Mouse (Mus musculus): ENCODE results near the gene Fgr. TPM values are rescaled to one million over a fixed set of nuclear protein-coding genes. Genes with fewer than 3 reads are reported as not detected.

Fgr gene
- polyA plus RNA-seq, 1 experiment from 2014 or later, result not detected

GRCm38 (mm10) chr4:132943088-132943487 lies 30.8 kb upstream of the Fgr start:
- no peak overlapping the region for H3K4me2 ChIP-seq
- no peaks in the 10 kb centered on the region for H3K9me3 ChIP-seq (ENCODE audit: control insufficient read depth, low read length)
- ATAC-seq (ENCODE audit: low FRiP score) (no peak), DNase-seq (ENCODE audit: low spot score, missing footprints) (no peak)
- H3K27ac ChIP-seq (ENCODE audit: low read depth, low read length), result no peak overlapping the region
- 0 out of 2 replicates have a peak, but pooled peaks cover 2% of the 10 kb centered on the region for H3K27me3 ChIP-seq (ENCODE audit: control insufficient read depth, insufficient read depth, low read length)
- no peak overlapping the region for H3K9ac ChIP-seq (ENCODE audit: low read length)
- H3K4me1 ChIP-seq (ENCODE audit: control insufficient read depth, insufficient read depth, low read length), result peaks cover 10% of the 10 kb centered on the region
- WGBS, result 63% methylated on average over 8 of the region's 8 CpGs
- H3K4me3 ChIP-seq (ENCODE audit: low read depth, low read length), result no peak overlapping the region
- H3K36me3 ChIP-seq (ENCODE audit: control insufficient read depth, insufficient read depth, low read length), result no peaks in the 10 kb centered on the region

- 83% methylated on average over 12 of the region's 12 CpGs for WGBS
Observed at GRCm38 (mm10) chr4:132944106-132944505, 29.8 kb upstream of the Fgr start.

GRCm38 (mm10) chr4:132944776-132945175 lies 29.1 kb upstream of the Fgr start:
- ATAC-seq (ENCODE audit: low FRiP score) (no peak), DNase-seq (ENCODE audit: low spot score, missing footprints) (no peak)
- H3K4me3 ChIP-seq (ENCODE audit: low read depth, low read length), result no peak overlapping the region
- H3K36me3 ChIP-seq (ENCODE audit: control insufficient read depth, insufficient read depth, low read length), result no peaks in the 10 kb centered on the region
- H3K9me3 ChIP-seq (ENCODE audit: control insufficient read depth, low read length), result no peaks in the 10 kb centered on the region
- H3K27ac ChIP-seq (ENCODE audit: low read depth, low read length), result no peak overlapping the region
- H3K4me1 ChIP-seq (ENCODE audit: control insufficient read depth, insufficient read depth, low read length), result peaks cover 10% of the 10 kb centered on the region
- 84% methylated on average over 4 of the region's 4 CpGs for WGBS
- H3K4me2 ChIP-seq, result no peak overlapping the region
- H3K9ac ChIP-seq (ENCODE audit: low read length), result no peak overlapping the region
- H3K27me3 ChIP-seq (ENCODE audit: control insufficient read depth, insufficient read depth, low read length), result 0 out of 2 replicates have a peak, but pooled peaks cover 2% of the 10 kb centered on the region

More at GRCm38 (mm10) chr4:132944106-132944505, 29.8 kb upstream of the Fgr start:
- no peak overlapping the region for H3K27ac ChIP-seq (ENCODE audit: low read depth, low read length)
- peaks cover 10% of the 10 kb centered on the region for H3K4me1 ChIP-seq (ENCODE audit: control insufficient read depth, insufficient read depth, low read length)
- 0 out of 2 replicates have a peak, but pooled peaks cover 2% of the 10 kb centered on the region for H3K27me3 ChIP-seq (ENCODE audit: control insufficient read depth, insufficient read depth, low read length)
- no peak for ATAC-seq (ENCODE audit: low FRiP score)
- H3K4me2 ChIP-seq, result no peak overlapping the region
- no peaks in the 10 kb centered on the region for H3K36me3 ChIP-seq (ENCODE audit: control insufficient read depth, insufficient read depth, low read length)
- H3K4me3 ChIP-seq (ENCODE audit: low read depth, low read length), result no peak overlapping the region
- H3K9ac ChIP-seq (ENCODE audit: low read length), result no peak overlapping the region
- H3K9me3 ChIP-seq (ENCODE audit: control insufficient read depth, low read length), result no peaks in the 10 kb centered on the region
- DNase-seq (ENCODE audit: low spot score, missing footprints), result no peak

GRCm38 (mm10) chr4:132945261-132946046 lies 28.4 kb upstream of the Fgr start:
- H3K4me3 ChIP-seq (ENCODE audit: low read depth, low read length), result no peak overlapping the region
- no peaks in the 10 kb centered on the region for H3K9me3 ChIP-seq (ENCODE audit: control insufficient read depth, low read length)
- peak overlapping the region; percentile 48 for H3K4me2 ChIP-seq
- H3K4me1 ChIP-seq (ENCODE audit: control insufficient read depth, insufficient read depth, low read length), result peaks cover 14% of the 10 kb centered on the region
- H3K27me3 ChIP-seq (ENCODE audit: control insufficient read depth, insufficient read depth, low read length), result no peaks in the 10 kb centered on the region
- DNase-seq (ENCODE audit: low spot score, missing footprints), result peak; percentile 99
- H3K9ac ChIP-seq (ENCODE audit: low read length), result peak overlapping the region; percentile 30
- H3K36me3 ChIP-seq (ENCODE audit: control insufficient read depth, insufficient read depth, low read length), result no peaks in the 10 kb centered on the region
- H3K27ac ChIP-seq (ENCODE audit: low read depth, low read length), result peak overlapping the region; percentile 17
- ATAC-seq (ENCODE audit: low FRiP score), result peak; percentile 78
- 7% methylated on average over 15 of the region's 15 CpGs for WGBS

- H3K4me1 ChIP-seq (ENCODE audit: control insufficient read depth, insufficient read depth, low read length), result peaks cover 14% of the 10 kb centered on the region
- H3K36me3 ChIP-seq (ENCODE audit: control insufficient read depth, insufficient read depth, low read length), result no peaks in the 10 kb centered on the region
- ATAC-seq (ENCODE audit: low FRiP score), result peak; percentile 58
- peak overlapping the region; percentile 30 for H3K9ac ChIP-seq (ENCODE audit: low read length)
- peak overlapping the region; percentile 17 for H3K27ac ChIP-seq (ENCODE audit: low read depth, low read length)
- peak; percentile 96 for DNase-seq (ENCODE audit: low spot score, missing footprints)
- H3K4me3 ChIP-seq (ENCODE audit: low read depth, low read length), result no peak overlapping the region
- peak overlapping the region; percentile 48 for H3K4me2 ChIP-seq
- H3K27me3 ChIP-seq (ENCODE audit: control insufficient read depth, insufficient read depth, low read length), result no peaks in the 10 kb centered on the region
- 14% methylated on average over 27 of the region's 27 CpGs for WGBS
- no peaks in the 10 kb centered on the region for H3K9me3 ChIP-seq (ENCODE audit: control insufficient read depth, low read length)
Observed at GRCm38 (mm10) chr4:132946047-132947001, 27.6 kb upstream of the Fgr start.

- no peaks in the 10 kb centered on the region for H3K9me3 ChIP-seq (ENCODE audit: control insufficient read depth, low read length)
- peak; percentile 94 for DNase-seq (ENCODE audit: low spot score, missing footprints)
- H3K4me3 ChIP-seq (ENCODE audit: low read depth, low read length), result 0 out of 2 replicates have a peak overlapping the region, but pooled peaks have one; percentile 4
- ATAC-seq (ENCODE audit: low FRiP score), result no peak
- H3K36me3 ChIP-seq (ENCODE audit: control insufficient read depth, insufficient read depth, low read length), result no peaks in the 10 kb centered on the region
- H3K4me1 ChIP-seq (ENCODE audit: control insufficient read depth, insufficient read depth, low read length), result peaks cover 15% of the 10 kb centered on the region
- H3K9ac ChIP-seq (ENCODE audit: low read length), result peak overlapping the region; percentile 36
- no peaks in the 10 kb centered on the region for H3K27me3 ChIP-seq (ENCODE audit: control insufficient read depth, insufficient read depth, low read length)
- H3K4me2 ChIP-seq, result peak overlapping the region; percentile 38
- WGBS, result 18% methylated on average over 24 of the region's 24 CpGs
- H3K27ac ChIP-seq (ENCODE audit: low read depth, low read length), result no peak overlapping the region
Observed at GRCm38 (mm10) chr4:132949882-132950532, 23.9 kb upstream of the Fgr start.

GRCm38 (mm10) chr4:132950999-132951398 lies 22.9 kb upstream of the Fgr start:
- Histone ChIP-seq H3K9ac (ENCODE audit: low read length) (no peak overlapping the region), H3K27me3 (ENCODE audit: control insufficient read depth, insufficient read depth, low read length) (no peaks in the 10 kb centered on the region), H3K4me1 (ENCODE audit: control insufficient read depth, insufficient read depth, low read length) (peaks cover 13% of the 10 kb centered on the region), H3K9me3 (ENCODE audit: control insufficient read depth, low read length) (no peaks in the 10 kb centered on the region), H3K4me2 (no peak overlapping the region), H3K27ac (ENCODE audit: low read depth, low read length) (no peak overlapping the region), H3K36me3 (ENCODE audit: control insufficient read depth, insufficient read depth, low read length) (no peaks in the 10 kb centered on the region), H3K4me3 (ENCODE audit: low read depth, low read length) (no peak overlapping the region)
- DNase-seq (ENCODE audit: low spot score, missing footprints) (no peak), ATAC-seq (ENCODE audit: low FRiP score) (no peak)
- WGBS, result 44% methylated on average over 2 of the region's 2 CpGs

GRCm38 (mm10) chr4:132954530-132955394 lies 19.1 kb upstream of the Fgr start:
- no peak overlapping the region for H3K27ac ChIP-seq (ENCODE audit: low read depth, low read length)
- H3K9me3 ChIP-seq (ENCODE audit: control insufficient read depth, low read length), result no peaks in the 10 kb centered on the region
- no peak overlapping the region for H3K4me3 ChIP-seq (ENCODE audit: low read depth, low read length)
- no peak overlapping the region for H3K9ac ChIP-seq (ENCODE audit: low read length)
- H3K4me1 ChIP-seq (ENCODE audit: control insufficient read depth, insufficient read depth, low read length), result peaks cover 17% of the 10 kb centered on the region
- H3K27me3 ChIP-seq (ENCODE audit: control insufficient read depth, insufficient read depth, low read length), result no peaks in the 10 kb centered on the region
- ATAC-seq (ENCODE audit: low FRiP score) (no peak), DNase-seq (ENCODE audit: low spot score, missing footprints) (no peak)
- H3K36me3 ChIP-seq (ENCODE audit: control insufficient read depth, insufficient read depth, low read length), result no peaks in the 10 kb centered on the region
- no peak overlapping the region for H3K4me2 ChIP-seq
- 68% methylated on average over 7 of the region's 7 CpGs for WGBS
